ENCODE assay signal across 20 mouse cellular contexts in genomic region chr2:125361661-125362060, GRCm38 (mm10).
DNase-seq lines count a peak whose midpoint lies in the region.
"Had no signal": no experiment of that assay in that cellular context is flagged by ENCODE, and none has a peak within 500 bp of the region (broad histone marks: within the 10 kb centered on the region; RNA-seq: fewer than 3 reads in every experiment).

No protein-coding gene starts in this region.

- peak; percentile 45 to 88 for DNase-seq in adrenal gland, adult (ENCODE audit: inconsistent age in 2 of 2, low spot score in 1 of 2)
- no peak for DNase-seq in adrenal gland, postnatal 4 days (ENCODE audit: low spot score in 2 of 2)
- peak; percentile 58 for DNase-seq in 3134 (ENCODE audit: extremely low read depth, insufficient read length, low spot score)
- DNase-seq in adrenal gland, postnatal 14 days: peak; percentile 69
- DNase-seq in gonadal fat pad, adult 2 months (ENCODE audit: low read depth): peak; percentile 33
- DNase-seq in cerebellum, adult 9-11 months: no peak
- no peak for DNase-seq in limb, embryonic 10.5 days (ENCODE audit: low spot score)
- no peak for DNase-seq in neural tube, embryonic 10.5 days (ENCODE audit: extremely low spot score, low spot score)
- DNase-seq: cerebellum, adult 11-12 months; heart, postnatal 36 days; kidney, adult 18-20 months; kidney, postnatal 25 days; layer of hippocampus, adult 9-11 months; lung, postnatal 4 days; retina, postnatal 1 day; thymus, postnatal 4 days had no signal

- H3K9me3 ChIP-seq in limb, embryonic 10.5 days (replicated peaks): no peaks in the 10 kb centered on the region
- H3K9me3 ChIP-seq: embryonic facial prominence, embryonic 13.5 days; limb, embryonic 15.5 days; neural tube, embryonic 15.5 days had no signal

- H3K4me3 ChIP-seq in limb, embryonic 10.5 days: no peak overlapping the region
- H3K4me3 ChIP-seq: embryonic facial prominence, embryonic 13.5 days; limb, embryonic 15.5 days; neural tube, embryonic 15.5 days had no signal

- H3K4me1 ChIP-seq in limb, embryonic 10.5 days: no peaks in the 10 kb centered on the region
- H3K4me1 ChIP-seq: embryonic facial prominence, embryonic 13.5 days; limb, embryonic 15.5 days had no signal

- no peaks in the 10 kb centered on the region for H3K27me3 ChIP-seq in limb, embryonic 10.5 days (ENCODE audit: low read depth, poor library complexity, severe bottlenecking)
- H3K27me3 ChIP-seq: embryonic facial prominence, embryonic 13.5 days; limb, embryonic 15.5 days; neural tube, embryonic 15.5 days had no signal

- 90% methylated on average over 4 of the region's 4 CpGs for WGBS in limb, embryonic 10.5 days

- no peak overlapping the region for H3K27ac ChIP-seq in limb, embryonic 10.5 days
- H3K27ac ChIP-seq: embryonic facial prominence, embryonic 13.5 days; hindbrain, postnatal 0 days; limb, embryonic 15.5 days; neural tube, embryonic 15.5 days had no signal

- peaks cover 25% of the 10 kb centered on the region for H3K36me3 ChIP-seq in limb, embryonic 10.5 days

Comparison
In these comparisons a context has a peak if more than half of its experiments do, and no peak if none do; other contexts are left out.
1. DNase-seq: peak in adrenal gland, adult (2 of 2), 3134 (single experiment), adrenal gland, postnatal 14 days (single experiment) and gonadal fat pad, adult 2 months (single experiment); none in adrenal gland, postnatal 4 days (0 of 2), cerebellum, adult 9-11 months (single experiment), limb, embryonic 10.5 days (single experiment) and neural tube, embryonic 10.5 days (single experiment).